Mouse (Mus musculus) forebrain, embryonic 14.5 days (tissue): ENCODE data around the gene Adprm. TPM values are rescaled to one million over a fixed set of nuclear protein-coding genes. Genes with fewer than 3 reads are reported as not detected.
A peak's percentile ranks its signal among the peaks of the same experiment; 100 is the strongest.

Source experiments
- ATAC-seq: fragments of 200-750 bp; cut with Nextera tagmentation; 2 replicates; pipeline ENCODE4 v1.8.0; 2017; ENCODE audit warnings: mild to moderate bottlenecking, moderate library complexity
- DNase-seq: peaks from one replicate; pipeline ENCODE4 v3.0.0-alpha.2; 2015; ENCODE audit warnings: low spot score
- H3K27ac ChIP-seq: fragments of 300-500 bp; sonication (generic); 2 replicates; pipeline ENCODE4 v1.5.1; 2014; ENCODE audit warnings: low read depth, mild to moderate bottlenecking, control low read depth, low read length, moderate library complexity
- H3K27me3 ChIP-seq: fragments of 300-500 bp; sonication (generic); replicated peaks from 2 replicates; pipeline ENCODE4 v1.6.1; 2014; ENCODE audit warnings: low read length, control low read depth, mixed read lengths; ENCODE audit not compliant: control insufficient read depth, insufficient read depth
- H3K36me3 ChIP-seq: fragments of 300-500 bp; sonication (generic); 2 replicates; pipeline ENCODE4 v1.6.1; 2014; ENCODE audit warnings: low read length, control low read depth; ENCODE audit not compliant: control insufficient read depth, insufficient read depth
- H3K4me1 ChIP-seq: fragments of 300-500 bp; sonication (generic); 2 replicates; pipeline ENCODE4 v1.6.1; 2014; ENCODE audit warnings: antibody characterized with exemption, low read length, control low read depth; ENCODE audit not compliant: control insufficient read depth, insufficient read depth
- H3K4me2 ChIP-seq: fragments of 300-500 bp; sonication (generic); 2 replicates; pipeline ENCODE4 v1.6.1; 2014; ENCODE audit warnings: mild to moderate bottlenecking, control low read depth, low read length
- H3K4me3 ChIP-seq: fragments of 300-500 bp; sonication (generic); 2 replicates; pipeline ENCODE4 v1.5.1; 2014; ENCODE audit warnings: low read depth, low read length, control low read depth
- H3K9ac ChIP-seq: fragments of 300-500 bp; sonication (generic); 2 replicates; pipeline ENCODE4 v1.6.1; 2014; ENCODE audit warnings: mild to moderate bottlenecking, low read length, control low read depth, moderate library complexity
- H3K9me3 ChIP-seq: fragments of 300-500 bp; sonication (generic); replicated peaks from 2 replicates; pipeline ENCODE4 v1.6.1; 2016; ENCODE audit warnings: low read length, control low read depth, mixed read lengths; ENCODE audit not compliant: control insufficient read depth
- WGBS: fragments of 180-500 bp; shearing (Covaris S2); extraction: QIAGEN DNeasy Blood & Tissue Kit; methylation state at CpG from one replicate; pipeline ENCODE4 v1.1.7; 2014; 5-methylcytosine and 5-hydroxymethylcytosine counted together
- polyA plus RNA-seq: library from polyadenylated mRNA; unstranded; fragments of >200 nt; fragmentation: Nextera tagmentation; extraction: Ambion mirVana; gene quantifications from 2 replicates; pipeline ENCODE4 v1.2.1, GENCODE M21; 2014

The Adprm gene
- polyA plus RNA-seq, 1 experiment from 2014 or later: 38.8 TPM

- H3K9ac ChIP-seq: no peak overlapping the region
- H3K27ac ChIP-seq: no peak overlapping the region
- H3K9me3 ChIP-seq: no peaks in the 10 kb centered on the region
- DNase-seq (no peak), ATAC-seq (no peak)
- H3K4me3 ChIP-seq: no peak overlapping the region
- no peak overlapping the region for H3K4me2 ChIP-seq
- H3K4me1 ChIP-seq: no peaks in the 10 kb centered on the region
- peaks cover 86% of the 10 kb centered on the region for H3K36me3 ChIP-seq
- WGBS: 89% methylated on average over 3 of the region's 3 CpGs
- H3K27me3 ChIP-seq: no peaks in the 10 kb centered on the region
Measured at GRCm38 (mm10) chr11:67062726-67063125, 10.3 kb upstream of the Adprm start.

GRCm38 (mm10) chr11:67061311-67061710, 8.9 kb upstream of the Adprm start:
- Histone ChIP-seq H3K9ac (no peak overlapping the region), H3K9me3 (no peaks in the 10 kb centered on the region), H3K4me2 (no peak overlapping the region), H3K4me1 (no peaks in the 10 kb centered on the region), H3K36me3 (peaks cover 90% of the 10 kb centered on the region), H3K27me3 (no peaks in the 10 kb centered on the region), H3K27ac (no peak overlapping the region), H3K4me3 (no peak overlapping the region)
- ATAC-seq (no peak), DNase-seq (no peak)
- WGBS: 90% methylated on average over 2 of the region's 2 CpGs

- no peak overlapping the region for H3K4me2 ChIP-seq
- H3K36me3 ChIP-seq: peaks cover 46% of the 10 kb centered on the region
- H3K9me3 ChIP-seq: no peaks in the 10 kb centered on the region
- no peak for DNase-seq
- 92% methylated on average over 8 of the region's 8 CpGs for WGBS
- H3K4me3 ChIP-seq: no peak overlapping the region
- peaks cover 9% of the 10 kb centered on the region; the same call in 1 of the 2 replicates for H3K4me1 ChIP-seq
- ATAC-seq: no peak
- no peak overlapping the region for H3K9ac ChIP-seq
- no peaks in the 10 kb centered on the region for H3K27me3 ChIP-seq
- no peak overlapping the region for H3K27ac ChIP-seq
Measured at GRCm38 (mm10) chr11:67054754-67055365, 2.5 kb upstream of the Adprm start.

GRCm38 (mm10) chr11:67051676-67052320, 596 bp downstream of the Adprm start:
- Histone ChIP-seq H3K4me3 (peak overlapping the region; percentile 97), H3K4me2 (peak overlapping the region; percentile 80), H3K27me3 (no peaks in the 10 kb centered on the region), H3K9ac (peak overlapping the region; percentile 76), H3K36me3 (peaks cover 20% of the 10 kb centered on the region), H3K27ac (peak overlapping the region; percentile 59; the same call in 1 of the 2 replicates), H3K9me3 (no peaks in the 10 kb centered on the region), H3K4me1 (peaks cover 9% of the 10 kb centered on the region; the same call in 1 of the 2 replicates)
- 8% methylated on average over 16 of the region's 16 CpGs for WGBS
- DNase-seq: peak; percentile 20
- peak; percentile 60 for ATAC-seq

GRCm38 (mm10) chr11:67049256-67049655, 3.1 kb downstream of the Adprm start:
- peaks cover 9% of the 10 kb centered on the region; the same call in 1 of the 2 replicates for H3K4me1 ChIP-seq

GRCm38 (mm10) chr11:67048496-67048895, 3.9 kb downstream of the Adprm start:
- Histone ChIP-seq H3K36me3 (peaks cover 17% of the 10 kb centered on the region), H3K9ac (no peak overlapping the region), H3K4me2 (no peak overlapping the region), H3K4me3 (no peak overlapping the region), H3K27me3 (no peaks in the 10 kb centered on the region), H3K9me3 (no peaks in the 10 kb centered on the region), H3K27ac (no peak overlapping the region), H3K4me1 (peaks cover 8% of the 10 kb centered on the region; the same call in 1 of the 2 replicates)
- DNase-seq: no peak
- ATAC-seq: no peak
- 89% methylated on average over 8 of the region's 8 CpGs for WGBS

More at GRCm38 (mm10) chr11:67049256-67049655, 3.1 kb downstream of the Adprm start:
- Histone ChIP-seq H3K4me2 (no peak overlapping the region), H3K9ac (no peak overlapping the region), H3K9me3 (no peaks in the 10 kb centered on the region), H3K36me3 (peaks cover 17% of the 10 kb centered on the region), H3K4me3 (no peak overlapping the region), H3K27ac (no peak overlapping the region), H3K27me3 (no peaks in the 10 kb centered on the region)
- DNase-seq: no peak
- WGBS: 85% methylated on average over 3 of the region's 3 CpGs
- ATAC-seq: no peak

- H3K27ac ChIP-seq: no peak overlapping the region
- no peak overlapping the region for H3K4me3 ChIP-seq
- H3K36me3 ChIP-seq: peaks cover 17% of the 10 kb centered on the region
- H3K4me1 ChIP-seq: peaks cover 4% of the 10 kb centered on the region; the same call in 1 of the 2 replicates
- no peak overlapping the region for H3K4me2 ChIP-seq
- ATAC-seq: no peak
- 93% methylated on average over 5 of the region's 5 CpGs for WGBS
- H3K9ac ChIP-seq: no peak overlapping the region
- DNase-seq: no peak
- no peaks in the 10 kb centered on the region for H3K27me3 ChIP-seq
- no peaks in the 10 kb centered on the region for H3K9me3 ChIP-seq
Measured at GRCm38 (mm10) chr11:67047199-67047598, 5.2 kb downstream of the Adprm start.

- no peak for DNase-seq
- Histone ChIP-seq H3K9me3 (no peaks in the 10 kb centered on the region), H3K4me3 (no peak overlapping the region), H3K4me1 (no peaks in the 10 kb centered on the region), H3K9ac (no peak overlapping the region), H3K4me2 (no peak overlapping the region), H3K36me3 (peaks cover 36% of the 10 kb centered on the region), H3K27me3 (no peaks in the 10 kb centered on the region), H3K27ac (no peak overlapping the region)
- no peak for ATAC-seq
- 91% methylated on average over 6 of the region's 6 CpGs for WGBS
Measured at GRCm38 (mm10) chr11:67044959-67045358, 7.4 kb downstream of the Adprm start.

GRCm38 (mm10) chr11:67043007-67043406, 9.4 kb downstream of the Adprm start:
- 29% methylated on average over 8 of the region's 8 CpGs for WGBS
- H3K27me3 ChIP-seq: no peaks in the 10 kb centered on the region
- H3K9ac ChIP-seq: no peak overlapping the region
- H3K36me3 ChIP-seq: peaks cover 52% of the 10 kb centered on the region
- no peak overlapping the region for H3K4me3 ChIP-seq
- no peak for ATAC-seq
- DNase-seq: no peak
- H3K4me2 ChIP-seq: no peak overlapping the region
- no peaks in the 10 kb centered on the region for H3K9me3 ChIP-seq
- no peaks in the 10 kb centered on the region for H3K4me1 ChIP-seq
- no peak overlapping the region for H3K27ac ChIP-seq
